Mouse (Mus musculus) c-Kit-positive CD71-positive TER-119-negative erythroid progenitor cells, embryonic 14.5 days (primary cell): ENCODE measurements around the gene Adarb1.
A peak's percentile ranks its signal among the peaks of the same experiment; 100 is the strongest.

Source experiments
- DNase-seq: peaks from one replicate; pipeline ENCODE4 v3.0.0-alpha.2; 2013; ENCODE audit warnings: low read depth

Gene Adarb1

DNA sequence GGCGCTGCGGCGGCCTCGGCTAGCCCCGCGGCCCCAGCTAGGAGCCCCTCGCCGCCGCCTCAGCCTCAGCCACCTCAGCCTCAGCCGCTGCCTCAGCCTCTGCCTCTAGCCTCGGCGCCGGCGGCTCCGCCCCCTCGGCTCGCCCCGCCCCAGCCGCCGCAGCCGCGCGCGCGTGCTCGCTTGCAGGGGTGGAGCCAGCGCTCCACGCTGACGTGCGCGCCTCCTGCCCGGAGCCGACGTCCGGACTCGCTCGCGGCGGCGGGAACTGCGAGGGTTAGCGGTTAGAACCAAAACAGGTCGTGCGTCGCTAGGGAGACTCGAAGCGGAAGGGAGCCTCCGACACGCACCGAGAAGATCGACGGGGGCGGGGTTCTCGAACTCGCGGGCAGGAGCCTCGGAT is at the start of gene Adarb1:
Gene Adarb1 (minus strand): TSS at position 133 of the 400 bp plus-strand sequence.
- peak; percentile 65 for DNase-seq

DNA sequence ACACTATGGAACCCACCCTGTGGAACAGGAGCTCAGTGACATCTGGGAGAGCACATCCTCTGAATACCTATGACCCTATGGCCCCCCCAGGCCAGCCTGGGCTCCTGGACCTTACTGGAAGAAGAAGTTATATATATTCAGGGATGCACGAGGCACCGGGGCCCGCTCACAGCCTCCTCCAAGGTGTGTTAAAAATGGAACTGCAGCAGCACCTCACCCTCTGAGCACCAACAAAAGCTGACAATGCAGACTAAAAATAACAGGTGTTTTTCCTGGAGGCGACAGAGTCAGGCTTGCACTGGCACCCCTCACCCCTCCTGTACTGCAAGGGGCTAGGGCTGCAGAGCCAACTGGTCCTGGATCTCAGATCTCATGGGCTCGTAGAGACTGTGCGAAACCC is 49.3 kb upstream of the Adarb1 start:
- no peak for DNase-seq

DNA sequence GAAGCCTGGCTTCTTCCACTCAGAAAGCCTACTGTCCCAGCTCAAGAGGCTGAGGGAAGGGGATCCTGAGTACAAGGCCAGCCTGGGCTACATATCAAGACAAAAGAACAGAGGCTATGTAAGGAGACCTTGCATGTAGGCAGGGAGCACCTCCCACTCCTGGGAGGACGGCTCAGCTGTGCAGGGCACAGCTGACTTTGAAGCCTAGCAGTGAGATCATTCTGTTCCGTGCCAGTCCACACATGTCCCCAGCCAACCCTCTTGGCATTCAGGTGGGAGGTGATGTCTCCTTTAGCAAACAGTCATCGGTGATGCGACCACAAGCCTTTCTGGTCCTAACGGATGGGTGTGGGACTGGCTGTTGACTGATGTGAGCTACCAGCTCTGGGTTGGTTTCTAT is 47.8 kb upstream of the Adarb1 start:
- DNase-seq: no peak

DNA sequence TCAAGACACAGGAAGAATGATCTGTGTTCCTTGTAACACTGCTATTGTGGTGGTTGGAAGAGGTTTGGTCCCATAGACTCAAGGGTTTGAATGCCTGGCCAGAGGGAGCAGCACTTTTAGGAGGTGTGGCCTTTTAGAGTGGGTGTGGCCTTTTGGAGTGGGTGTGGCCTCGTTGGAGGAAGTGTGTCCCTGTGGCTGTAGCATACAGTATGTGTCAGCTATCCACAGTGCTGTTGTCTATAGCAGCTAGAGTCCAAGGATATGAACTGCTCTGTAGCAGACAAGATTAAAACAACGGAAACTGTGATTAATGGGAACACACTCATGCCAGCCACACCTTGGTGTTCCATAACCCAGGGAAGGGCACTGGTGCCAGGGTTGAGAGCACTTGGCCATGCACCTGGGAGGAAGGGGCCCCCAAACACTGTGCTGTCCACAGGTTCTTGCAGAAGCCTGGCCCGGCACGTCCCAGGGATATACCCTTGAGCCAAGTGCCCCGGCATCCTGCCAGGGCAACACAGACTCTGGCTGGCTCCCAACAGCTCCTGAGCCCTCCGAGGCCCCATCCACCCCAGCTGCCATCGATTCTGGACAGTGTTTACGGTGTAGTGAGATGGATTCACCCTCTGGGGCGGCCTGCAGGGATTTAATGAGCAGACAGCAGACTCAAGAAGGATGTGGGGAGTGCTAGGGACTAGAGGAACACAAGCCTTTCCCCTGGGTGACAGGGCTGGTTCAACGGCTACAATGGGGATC is 46.3 kb upstream of the Adarb1 start:
- DNase-seq: peak; percentile 35

DNA sequence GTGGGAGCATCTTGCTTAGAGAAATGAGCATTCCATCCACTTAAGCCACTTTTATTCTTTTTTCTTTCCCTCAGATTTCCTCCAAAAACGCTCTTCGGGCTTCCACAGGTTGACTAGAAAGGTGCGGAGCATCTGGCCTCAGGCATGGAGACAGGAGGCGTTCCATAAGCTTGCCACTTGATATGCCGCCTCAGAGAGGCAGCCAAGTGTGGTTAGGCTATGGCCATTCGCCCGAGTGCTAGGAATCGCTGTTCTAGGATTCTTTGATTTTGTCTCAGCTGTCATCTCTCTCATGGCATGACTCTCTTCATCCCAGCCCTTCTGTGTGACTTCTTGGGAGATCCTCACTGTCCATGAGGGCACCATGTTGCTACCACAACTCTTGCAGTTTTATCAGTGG is 43.1 kb upstream of the Adarb1 start:
- DNase-seq: no peak

DNA sequence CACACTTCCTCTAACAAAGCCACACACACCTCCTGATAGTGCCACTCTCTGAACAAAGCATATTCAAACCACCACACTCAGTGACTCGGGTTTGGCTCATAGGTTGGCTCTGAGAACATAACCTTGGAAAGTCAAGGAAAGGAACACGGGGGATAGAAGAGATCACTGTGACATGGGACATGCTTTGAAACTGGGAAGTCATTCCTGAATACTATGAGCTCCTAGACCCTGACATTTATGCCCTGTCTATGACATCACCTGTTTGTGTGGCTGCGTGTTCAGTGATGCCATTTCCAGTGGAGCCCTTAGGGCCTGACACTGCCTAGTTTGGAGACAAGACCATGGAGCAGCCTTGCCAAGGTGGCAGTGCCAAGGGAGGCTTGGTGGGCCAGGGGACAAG is 39.6 kb upstream of the Adarb1 start:
- no peak for DNase-seq

DNA sequence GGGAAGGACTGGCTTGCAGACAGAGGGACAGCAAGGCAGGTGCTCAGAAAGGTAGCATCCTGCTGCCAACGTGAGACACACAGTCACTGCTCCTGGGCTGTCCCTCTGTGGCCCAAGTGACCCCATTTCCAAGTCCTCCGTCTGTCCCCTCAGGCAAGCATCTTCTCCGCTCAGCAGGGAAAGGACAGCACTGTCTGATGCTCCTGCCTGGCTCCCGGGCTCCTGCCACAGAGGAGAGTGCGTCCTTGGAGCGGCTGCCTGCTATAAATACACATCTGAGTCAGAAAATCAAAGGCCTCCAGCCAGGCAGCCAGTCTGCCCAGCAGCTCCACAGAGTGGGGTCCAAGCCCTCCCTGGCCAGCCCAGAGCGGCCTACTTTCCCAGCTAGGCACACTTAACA is 38.4 kb upstream of the Adarb1 start:
- DNase-seq: no peak

DNA sequence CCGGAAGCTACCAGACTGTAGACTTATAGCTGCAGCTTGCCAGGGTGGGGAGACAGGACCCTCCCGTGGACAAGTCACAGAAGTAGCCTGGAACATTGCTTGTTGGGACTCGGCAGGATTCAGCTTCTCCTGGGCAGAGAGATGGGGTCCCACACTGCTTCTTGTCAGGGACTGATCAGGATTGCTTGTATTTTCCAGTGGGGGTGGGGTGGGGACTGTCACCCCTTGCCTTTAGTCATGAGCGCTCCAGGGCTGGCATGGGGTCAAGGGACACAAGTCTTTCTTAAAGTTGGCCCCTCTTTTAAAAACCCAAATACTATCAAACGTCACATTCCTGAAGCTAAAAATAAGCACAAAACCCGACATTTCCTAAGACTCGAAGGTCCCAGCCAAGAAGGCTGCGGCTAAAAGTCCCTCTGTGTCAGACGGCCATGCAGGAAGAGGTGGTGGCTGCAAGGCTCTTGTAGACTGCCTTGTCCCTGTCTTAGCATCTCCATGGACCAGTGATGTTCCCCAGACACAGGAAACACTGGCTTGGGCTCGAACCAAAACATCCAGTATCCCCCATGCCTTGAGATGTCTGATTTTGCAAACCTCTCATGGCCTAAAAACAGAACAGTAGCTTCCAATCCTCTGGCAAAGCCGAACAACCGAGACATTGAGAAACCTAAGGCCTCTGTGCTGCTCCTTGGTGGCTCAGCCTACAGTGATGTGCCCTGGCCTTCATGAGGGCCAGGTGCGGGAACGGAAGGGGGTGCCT is 37.4 kb upstream of the Adarb1 start:
- no peak for DNase-seq

DNA sequence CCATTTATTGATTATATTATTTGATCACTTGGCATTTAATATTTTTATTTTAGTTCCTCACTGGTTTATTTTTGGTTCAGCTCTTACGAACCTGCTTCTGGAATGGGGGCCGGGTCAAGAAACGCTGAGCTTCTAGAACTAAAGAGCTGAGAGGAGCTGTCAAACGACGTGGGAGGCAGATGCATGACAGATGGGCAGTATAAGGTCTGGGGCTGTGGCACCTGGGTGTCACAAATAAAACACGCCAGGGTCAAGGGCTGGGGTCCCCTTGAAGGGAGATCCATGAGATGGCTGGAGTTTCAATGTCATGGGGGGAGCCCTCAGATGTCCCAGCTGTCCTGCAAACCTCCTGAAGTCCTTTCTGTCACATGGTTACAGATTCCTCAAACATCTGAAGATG is 36.7 kb upstream of the Adarb1 start:
- DNase-seq: no peak

DNA sequence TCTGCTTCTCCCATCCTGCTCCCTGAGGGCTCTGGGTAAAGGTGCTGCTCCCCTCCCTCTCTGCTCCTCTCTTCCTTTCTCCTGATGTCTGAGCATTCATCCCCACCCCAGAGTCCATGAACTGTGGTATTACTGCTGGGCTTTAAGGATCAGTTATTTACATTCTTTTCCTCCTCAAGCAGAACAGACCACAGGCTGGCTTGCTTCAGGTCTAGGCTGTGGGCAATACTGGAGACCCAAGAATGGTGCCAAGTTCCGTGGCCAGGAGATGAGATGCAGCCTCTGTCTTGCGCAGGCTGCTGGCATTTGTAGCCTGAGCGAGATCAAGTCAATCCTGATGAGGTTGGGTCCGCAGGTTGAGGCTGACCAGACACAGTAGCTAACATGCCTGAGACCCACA is 33.8 kb upstream of the Adarb1 start:
- no peak for DNase-seq

DNA sequence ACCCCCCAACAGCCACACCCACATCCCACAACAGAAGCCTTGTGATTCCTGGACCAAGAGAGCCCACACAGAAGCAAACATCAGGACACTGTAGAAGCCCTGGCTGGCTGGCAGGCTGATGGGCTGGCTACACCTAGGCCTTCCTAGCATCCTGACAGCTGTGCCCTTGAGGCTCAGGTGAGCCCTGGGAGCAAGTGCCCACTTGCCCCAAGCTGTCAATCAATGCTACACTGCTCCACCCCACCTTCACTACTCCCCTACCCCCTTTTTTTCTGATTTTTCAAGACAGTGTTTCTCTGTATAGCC is 32.0 kb upstream of the Adarb1 start:
- DNase-seq: no peak

DNA sequence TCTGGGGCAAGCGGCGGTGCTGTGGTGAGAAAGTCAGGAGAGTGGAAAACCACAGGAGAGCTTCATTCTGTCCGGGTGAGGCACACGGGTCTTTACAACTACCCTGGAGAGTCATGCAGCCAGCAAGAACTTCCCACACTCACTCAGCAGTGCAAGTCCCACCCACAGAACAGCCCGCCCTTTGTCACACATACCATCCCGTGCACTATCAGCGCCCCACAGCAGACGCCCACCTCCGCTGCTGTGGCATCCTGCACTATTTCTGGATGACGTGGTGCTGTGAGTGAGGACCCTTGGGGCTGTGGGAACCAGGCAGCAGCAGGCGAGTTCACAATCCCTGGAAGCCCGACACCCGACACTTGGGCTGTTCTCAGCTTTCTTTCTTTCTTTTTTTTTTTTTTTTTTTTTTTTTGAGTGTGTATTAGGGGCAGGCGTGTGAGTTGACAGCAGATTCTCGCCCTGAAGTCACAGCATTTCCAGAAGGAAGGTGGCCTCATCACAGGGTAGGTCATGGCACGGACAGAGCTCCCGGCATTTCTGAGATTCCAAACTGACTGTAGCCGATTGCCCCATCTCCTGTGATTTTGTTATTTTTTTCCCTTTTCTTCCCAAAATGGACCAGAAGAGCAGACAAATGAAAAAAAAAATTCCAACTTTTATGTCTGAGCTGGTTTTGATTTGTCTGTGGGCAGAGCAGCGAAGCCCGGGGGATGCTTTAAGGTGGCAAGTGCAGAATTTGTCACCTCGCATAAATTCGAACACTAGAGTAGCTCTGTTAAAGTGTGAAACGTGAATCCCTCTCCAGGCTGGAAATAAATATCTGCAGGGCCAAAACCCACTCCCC is 31.5 kb upstream of the Adarb1 start:
- DNase-seq: no peak

DNA sequence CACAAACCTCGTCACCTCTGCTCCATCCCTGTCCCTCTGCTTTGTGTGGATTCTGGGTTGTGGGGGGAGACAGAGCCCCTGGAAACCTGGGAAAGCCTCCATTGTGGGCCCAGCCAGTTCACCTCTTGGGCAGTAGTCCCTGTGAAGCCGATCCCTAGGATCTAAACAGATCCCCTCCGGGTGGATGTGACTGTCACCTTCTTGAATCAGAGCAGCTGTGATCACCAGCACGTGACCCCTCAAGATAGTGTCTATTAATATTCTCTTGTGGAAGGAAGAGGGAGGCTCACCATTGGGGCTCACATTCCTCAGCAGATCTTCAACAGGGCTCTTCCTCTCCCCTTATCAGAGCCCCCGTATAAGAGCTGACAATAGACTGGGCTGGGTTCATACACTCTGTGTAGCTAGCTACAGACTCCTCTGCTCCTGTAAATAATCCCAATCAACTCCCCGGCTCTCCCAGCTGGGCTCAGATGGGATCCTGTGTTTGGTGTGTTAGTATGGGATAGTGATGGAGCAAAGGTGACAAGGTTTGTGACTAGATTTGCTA is 30.7 kb upstream of the Adarb1 start:
- DNase-seq: no peak

DNA sequence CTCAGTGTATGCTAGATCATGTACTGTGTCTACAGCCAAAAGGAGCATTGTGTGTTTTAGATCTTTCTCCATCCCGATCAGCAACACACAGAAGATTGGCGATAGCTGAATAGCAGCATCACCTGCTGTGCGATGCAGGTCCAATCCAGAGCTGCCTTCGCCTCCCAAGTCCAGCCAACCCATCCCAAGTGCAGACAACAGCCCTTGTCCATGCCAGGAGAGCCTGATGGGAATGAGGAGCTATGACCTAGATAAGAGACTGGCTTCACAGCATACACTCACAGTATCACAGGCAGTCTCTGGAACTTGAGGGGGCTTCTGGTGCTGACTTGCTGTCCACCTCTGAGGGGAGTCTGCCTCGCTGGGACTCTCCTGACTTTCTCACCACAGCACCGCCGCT is 30.1 kb upstream of the Adarb1 start:
- no peak for DNase-seq

DNA sequence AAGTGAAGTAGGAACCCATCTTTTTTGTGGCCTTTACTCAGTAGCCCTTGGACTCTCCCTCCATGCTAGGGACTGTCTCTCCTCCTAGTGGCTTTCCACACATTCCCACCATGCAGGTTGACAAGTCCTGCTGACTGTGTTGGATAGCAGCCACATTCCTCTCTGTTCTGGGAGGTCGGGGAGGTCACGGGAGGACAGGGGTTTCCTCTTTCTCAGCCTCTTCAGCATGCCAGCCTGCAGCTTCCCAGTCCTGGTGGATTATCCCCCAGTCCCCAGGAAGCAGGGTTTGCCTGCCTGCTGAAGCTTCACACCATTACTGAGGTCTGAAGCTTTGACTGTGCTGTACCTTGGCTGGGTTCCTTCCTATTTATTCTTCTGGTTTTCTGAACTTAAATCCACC is 29.7 kb upstream of the Adarb1 start:
- no peak for DNase-seq

DNA sequence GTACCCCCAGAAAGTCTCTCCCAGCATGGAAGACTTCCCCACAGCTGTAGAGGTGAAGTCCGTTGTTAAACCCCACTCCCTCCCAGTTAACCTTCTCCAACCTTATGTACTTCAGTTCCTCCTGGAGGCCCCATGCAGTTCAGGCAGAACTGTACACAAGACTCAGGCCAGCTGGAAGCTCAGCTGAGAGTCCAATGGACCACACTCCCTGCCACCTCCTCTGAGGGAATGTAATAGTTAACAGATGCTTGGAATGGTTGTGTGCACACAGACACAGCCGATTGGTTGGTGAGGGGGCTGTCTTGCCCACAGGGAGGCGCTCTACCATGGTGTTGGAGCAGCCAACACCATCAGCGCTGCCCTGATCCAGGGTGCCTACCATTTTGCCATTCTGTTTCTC is 24.2 kb upstream of the Adarb1 start:
- DNase-seq: no peak

DNA sequence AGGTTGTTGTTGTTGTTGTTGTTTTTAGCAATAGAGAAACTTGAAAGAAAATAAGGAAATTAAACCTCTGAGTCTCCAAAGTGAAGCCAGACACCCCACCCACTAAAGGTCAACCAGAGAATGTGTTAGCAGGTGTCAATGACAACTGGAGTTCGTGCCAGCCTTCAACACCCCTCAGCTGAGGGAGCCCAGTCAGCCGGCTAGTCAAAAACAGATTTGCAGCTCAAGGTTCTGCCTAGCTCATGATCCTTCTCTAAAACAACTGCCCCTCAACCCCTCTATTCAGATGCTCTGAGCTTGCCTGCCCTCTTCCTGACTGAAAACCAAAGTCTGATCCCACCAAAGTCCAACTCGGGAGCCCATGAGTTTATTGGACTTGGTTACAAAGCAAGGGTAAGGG is 23.7 kb upstream of the Adarb1 start:
- no peak for DNase-seq

DNA sequence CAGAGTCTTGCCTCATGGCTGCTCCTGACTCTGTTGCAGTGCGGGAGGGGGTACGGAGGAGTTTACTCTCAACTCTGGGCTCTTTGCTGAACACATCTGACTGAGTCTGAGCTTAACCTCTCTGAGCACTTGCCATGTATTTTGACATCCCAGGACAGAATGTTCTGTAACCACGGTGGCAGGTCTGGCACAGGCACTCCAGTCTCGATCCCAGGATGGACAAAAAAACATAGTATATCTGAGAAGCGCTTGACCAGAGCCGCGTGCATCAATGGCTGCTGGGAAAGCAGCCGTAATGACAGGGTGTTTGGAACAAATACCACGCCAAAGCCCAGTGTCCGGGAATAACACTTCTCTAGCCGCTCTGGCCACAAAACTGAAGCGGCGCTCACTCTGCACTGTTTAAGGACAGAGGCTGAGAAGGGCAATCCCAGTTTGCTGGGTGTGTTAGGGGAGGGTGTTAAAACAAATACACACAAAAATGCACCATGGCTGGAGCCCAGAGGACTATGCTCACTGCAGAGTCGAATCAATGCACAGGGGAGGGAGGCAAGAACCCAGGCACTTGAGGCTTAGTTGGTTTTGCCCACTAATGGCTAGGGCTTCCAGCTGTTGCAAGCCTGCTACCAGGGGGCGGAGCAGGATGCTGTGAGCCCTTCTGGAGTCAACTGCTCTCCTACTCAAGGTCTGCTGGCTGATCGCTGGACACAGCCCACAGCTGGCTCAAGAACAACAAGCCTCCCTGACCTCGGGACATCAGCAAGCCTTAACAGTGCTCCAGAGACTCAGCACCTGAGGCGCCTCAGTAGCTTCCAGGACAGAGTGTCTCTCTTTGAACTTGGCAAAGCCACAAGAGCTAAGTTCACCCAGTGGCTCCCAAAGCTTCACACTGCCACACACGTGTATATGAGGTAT is 23.0 kb upstream of the Adarb1 start:
- no peak for DNase-seq

DNA sequence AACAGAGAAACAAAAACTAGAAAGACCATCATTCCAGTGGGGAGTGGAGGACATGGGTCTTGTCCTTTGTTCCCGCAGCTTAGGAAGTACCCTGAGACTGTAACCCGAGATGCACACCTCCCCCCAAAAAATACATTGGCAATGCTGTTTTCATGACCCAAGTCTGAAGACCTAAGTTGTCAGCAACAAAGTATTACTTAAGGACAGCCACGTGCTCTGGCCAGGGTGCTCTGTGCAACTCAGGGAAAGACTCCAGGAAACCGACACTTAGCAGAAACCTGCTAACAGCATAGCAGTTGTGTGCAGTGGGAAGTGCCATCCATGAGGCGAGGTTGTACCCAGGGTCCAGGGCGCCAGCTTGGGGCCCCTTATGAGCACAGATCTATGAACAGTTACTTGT is 22.2 kb upstream of the Adarb1 start:
- no peak for DNase-seq

DNA sequence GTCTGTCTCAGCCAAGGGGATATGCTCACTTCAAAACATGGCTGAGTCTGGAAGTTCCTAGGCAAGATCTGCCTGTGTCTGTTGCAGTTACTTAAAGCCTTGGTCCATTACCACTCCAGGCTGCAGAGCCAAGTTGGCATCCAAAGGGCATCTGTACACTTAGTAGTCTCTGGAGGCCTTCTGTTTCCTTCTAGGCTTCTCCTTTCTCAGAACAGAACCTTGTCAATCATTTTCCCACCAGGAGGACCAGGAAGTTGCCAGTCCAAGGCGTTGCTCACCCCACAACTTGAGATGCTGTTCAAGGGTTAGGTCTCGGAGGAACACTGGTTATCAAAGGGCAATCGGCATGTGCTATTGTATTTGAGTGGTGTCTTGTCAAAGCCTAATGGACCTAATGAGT is 21.0 kb upstream of the Adarb1 start:
- no peak for DNase-seq

DNA sequence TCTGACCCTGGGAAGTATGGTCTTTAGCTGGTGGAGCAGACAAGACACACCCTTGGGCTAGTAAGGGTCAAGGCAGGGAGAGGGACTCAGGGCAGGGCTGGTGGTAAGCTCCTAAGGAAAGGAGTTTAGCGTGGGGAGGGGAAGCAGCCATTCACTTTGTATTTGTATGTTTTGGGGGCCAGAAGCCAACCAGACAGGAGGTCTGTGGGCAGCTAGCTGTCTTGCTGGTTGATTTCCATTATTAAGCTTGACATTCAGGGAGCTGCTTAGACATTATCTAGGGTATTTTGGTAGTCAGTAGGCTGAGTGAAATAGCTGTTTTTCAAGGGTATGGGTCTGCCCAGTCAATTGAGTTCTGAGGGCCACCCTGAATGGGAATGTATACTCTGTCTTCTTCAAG is 20.0 kb upstream of the Adarb1 start:
- no peak for DNase-seq

DNA sequence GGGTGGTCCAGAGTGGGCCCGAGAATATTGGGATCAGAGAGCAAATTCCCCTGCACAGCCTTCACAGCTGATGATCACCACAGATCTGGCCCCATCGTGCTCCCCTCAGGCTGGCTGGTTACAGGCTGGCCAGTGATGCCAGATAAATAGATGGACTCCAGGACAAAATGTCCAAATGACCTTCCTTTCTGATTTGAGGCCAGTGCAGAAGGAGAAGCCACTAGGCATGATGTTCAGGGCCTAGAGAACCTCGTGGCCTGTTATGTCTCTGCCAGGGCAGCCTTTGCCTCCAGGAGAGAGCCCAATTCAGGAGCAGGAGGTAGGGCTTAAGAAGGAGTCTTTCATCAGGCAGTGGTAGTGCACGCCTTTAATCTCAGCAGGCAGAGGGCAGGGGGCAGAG is 17.3 kb upstream of the Adarb1 start:
- DNase-seq: no peak
